Mouse (Mus musculus) left cerebral cortex, adult 6 months (tissue): ENCODE results near the gene Gpank1. TPM values are rescaled to one million over a fixed set of nuclear protein-coding genes. Genes with fewer than 3 reads are reported as not detected.

Experiments used
- long read RNA-seq, 2 experiments: library from polyadenylated mRNA; unstranded; transcript quantifications; one replicate each; pipeline ENCODE4 v2.0.0; 2019 to 2020
- polyA plus RNA-seq: library from polyadenylated mRNA; unstranded; fragments of <200 nt; fragmentation: Nextera tagmentation; gene quantifications from 2 replicates; pipeline ENCODE4 v1.2.3, GENCODE M21; 2021

The Gpank1 gene
- 21.2 and 22.7 TPM in 2 replicates for polyA plus RNA-seq
- long read RNA-seq, experiment 1, transcript Gpank1-202 (3 exons, 1,518 nt), result major isoform, 61 of 90 reads
- long read RNA-seq, experiment 1, partial matches to known transcripts, result 0 of 90 reads
- long read RNA-seq, experiment 1, other reads (novel, unspliced or antisense), result 26 of 90 reads
- long read RNA-seq, experiment 2, transcript Gpank1-202 (3 exons, 1,518 nt), result major isoform, 17 of 27 reads
- long read RNA-seq, experiment 2, partial matches to known transcripts, result 0 of 27 reads
- long read RNA-seq, experiment 2, other reads (novel, unspliced or antisense), result 8 of 27 reads

DNA sequence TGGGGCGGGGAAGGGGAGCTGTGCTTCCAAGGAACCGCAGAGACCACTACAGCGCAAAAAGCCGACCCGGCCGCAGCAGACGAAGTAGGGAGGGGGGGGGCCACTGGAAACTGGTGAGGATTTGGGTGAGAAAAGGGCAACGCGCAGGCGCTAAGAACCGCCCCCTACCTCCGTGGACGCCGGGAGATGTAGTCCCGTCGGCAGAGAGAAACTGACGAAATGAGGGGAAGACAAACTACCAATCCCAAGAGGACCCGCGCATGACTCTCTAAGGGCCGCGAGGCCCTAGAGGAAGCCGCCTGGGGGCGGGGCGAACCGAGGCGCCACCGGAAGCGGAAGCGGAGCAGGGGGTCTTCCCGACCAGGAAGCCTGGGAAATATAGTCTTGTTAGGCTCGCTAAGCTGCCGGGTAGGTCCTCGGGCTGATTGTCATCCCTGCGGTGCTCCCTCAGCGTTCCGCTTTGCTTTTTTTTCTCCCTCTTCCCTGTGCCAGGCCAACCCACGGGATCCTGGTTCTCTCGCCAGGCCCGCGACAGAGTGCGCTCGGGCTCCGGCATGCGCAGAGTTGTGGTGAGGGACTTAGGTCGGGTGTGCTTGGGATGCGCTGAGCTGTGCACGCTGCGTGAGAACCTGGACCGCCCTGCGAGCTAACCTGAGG is at the start of gene Gpank1:
Gpank1 (plus strand) TSS at position 313 of the 657 bp plus-strand sequence.

DNA sequence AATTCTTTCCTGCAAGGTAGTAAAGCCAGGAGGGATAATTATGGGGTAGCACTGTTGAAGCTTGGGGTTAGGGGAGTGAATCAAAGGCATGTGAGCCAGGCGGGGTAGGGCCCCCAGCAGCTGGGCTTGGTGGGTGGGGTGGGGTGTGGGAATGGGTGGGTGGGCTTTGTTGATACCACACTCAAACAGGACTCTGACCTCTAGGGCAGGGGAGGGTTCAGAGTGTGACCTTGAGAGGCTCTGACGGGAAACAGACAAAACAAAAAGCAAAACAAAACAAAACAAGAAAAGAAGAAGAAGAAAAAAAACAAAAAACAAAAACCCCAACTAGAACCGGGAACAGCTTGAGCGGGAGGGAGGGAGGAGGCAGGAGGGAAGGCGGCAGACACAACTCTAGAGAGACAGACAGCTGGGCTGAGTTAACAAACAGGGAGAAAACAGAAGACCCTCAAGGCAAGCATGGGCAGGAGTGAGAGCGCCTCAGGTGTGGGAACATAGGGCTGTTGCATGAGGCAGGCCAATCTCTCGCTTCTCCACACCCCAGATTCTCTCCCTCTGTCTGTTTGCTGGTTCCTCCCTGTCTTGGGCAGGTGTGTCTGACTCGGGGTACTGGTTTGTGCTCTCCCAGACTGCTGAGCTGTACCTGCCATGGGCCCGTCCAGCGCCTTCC is 44.6 kb upstream of the Gpank1 start, which contains the start of gene Ly6g6e:
Ly6g6e (plus strand) TSS at position 396 of the 670 bp plus-strand sequence.

DNA sequence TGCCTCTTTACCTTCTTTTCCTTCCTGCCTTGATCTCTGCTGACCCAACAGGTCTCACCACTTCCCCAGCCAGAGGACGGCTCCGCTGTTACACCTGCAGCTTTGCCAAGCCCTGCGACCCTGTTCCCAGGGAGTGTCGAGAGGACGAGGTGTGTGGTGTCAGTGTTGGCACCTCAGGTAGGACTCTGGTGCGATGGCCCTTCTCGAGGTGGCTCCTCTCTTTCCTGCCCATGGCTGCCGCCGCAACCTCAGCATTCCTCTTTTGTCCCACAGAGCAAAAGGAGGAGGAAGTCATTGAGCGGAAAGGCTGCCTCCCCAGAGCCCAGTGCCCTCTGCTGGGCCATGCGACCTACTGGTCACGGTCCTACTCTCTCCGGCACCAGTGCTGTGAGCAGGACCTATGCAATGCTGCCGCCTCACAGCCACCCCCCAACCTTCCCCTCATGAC is 43.4 kb upstream of the Gpank1 start, which contains the start of gene Ly6g6d:
Ly6g6d (minus strand) TSS at position 280 of the 448 bp plus-strand sequence.

GRCm38 (mm10) chr17:35085208-35085865 is 35.9 kb upstream of the Gpank1 start, which contains the start of gene Ly6g6f:
Gene Ly6g6f (minus strand): TSS chr17:35085610.

DNA sequence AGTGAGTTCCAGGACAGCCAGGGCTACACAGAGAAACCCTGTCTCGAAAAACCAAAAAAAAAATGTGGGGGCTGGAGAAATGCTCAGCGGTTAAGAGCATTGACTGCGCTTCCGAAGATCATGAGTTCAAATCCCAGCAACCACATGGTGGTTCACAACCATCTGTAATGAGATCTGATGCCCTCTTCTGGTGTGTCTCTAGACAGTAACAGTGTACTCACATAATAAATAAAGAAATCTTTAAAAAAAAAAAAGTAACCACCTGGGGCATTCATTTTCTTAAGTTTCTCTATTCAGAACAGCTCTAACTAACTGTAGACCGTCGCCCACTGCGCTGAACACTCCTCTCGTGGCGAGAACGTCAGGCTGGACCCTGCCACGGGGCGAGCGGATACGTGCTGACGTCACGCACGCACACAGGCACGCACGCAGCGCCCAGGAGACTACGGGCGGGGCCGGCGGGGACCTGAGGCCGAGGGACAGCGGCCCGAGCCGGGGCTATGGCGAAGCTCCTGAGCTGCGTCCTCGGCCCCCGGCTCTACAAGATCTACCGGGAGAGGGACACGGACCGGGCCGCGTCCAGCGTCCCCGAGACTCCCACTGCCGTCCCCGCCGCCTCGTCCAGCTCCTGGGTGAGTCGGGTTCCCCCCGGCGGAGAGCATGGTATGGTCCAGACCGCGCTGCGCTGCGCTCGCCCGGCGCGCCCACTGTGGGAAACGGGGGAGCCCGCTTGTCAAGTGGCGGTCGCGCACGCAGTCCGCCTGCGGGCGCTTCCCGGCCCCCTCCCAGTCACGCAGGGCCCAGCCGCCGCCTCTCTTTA is 32.2 kb upstream of the Gpank1 start, which contains the start of gene Abhd16a:
Abhd16a (plus strand) TSS at position 439 of the 820 bp plus-strand sequence.

DNA sequence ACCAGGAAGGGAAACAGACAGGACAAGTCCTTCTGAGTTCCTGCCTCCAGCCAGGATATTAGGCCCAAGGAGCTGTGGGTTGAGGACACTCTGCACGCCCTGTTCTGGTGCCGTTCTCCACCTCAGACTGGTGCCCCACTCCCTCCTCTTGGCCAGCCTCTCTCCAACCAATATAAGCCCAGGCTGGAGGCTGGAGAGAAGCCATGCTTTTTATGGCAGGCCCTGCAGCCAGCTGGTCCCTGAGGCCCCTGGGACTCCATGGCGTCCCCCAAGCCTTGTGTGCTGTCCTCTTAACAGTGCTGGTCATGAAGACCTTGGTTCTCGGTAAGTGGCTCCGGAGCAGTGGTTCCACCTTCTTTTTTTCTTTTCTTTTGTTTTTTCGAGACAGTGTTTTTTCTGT is 13.2 kb upstream of the Gpank1 start, which contains the start of gene Ly6g5c:
Ly6g5c (plus strand) TSS at position 183 of the 400 bp plus-strand sequence.

GRCm38 (mm10) chr17:35115046-35116019 is 5.9 kb upstream of the Gpank1 start, which contains the start of gene Ly6g5b:
Gene Ly6g5b (minus strand): TSS chr17:35115428.

DNA sequence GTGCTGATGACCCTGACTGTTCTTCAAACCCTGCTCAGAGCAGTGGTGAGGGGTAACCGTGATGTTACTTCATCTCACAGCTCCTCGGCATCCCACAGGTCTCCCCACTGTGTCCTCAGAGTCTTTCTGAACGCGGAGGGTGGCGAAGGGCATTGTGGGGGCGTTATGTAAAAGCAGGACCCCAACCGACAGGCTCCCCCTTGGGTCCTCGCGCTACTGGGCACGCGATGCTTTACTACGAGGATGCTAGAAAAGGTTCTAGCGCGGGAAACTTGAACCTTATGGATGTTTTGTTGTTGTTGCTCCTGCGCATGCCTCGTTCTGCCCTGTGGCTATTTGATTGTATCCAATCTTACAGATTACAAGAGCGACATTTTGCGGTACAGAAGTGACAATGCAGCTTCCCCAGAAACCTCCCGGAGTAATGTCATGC is 632 bp downstream of the Gpank1 start, which contains the start of gene Csnk2b:
Csnk2b (minus strand) TSS at position 183 of the 433 bp plus-strand sequence.

GRCm38 (mm10) chr17:35126206-35126611 is 5.0 kb downstream of the Gpank1 start, which contains the start of gene D17H6S53E:
Gene D17H6S53E (plus strand): TSS chr17:35126373.

GRCm38 (mm10) chr17:35131500-35132173 is 10.4 kb downstream of the Gpank1 start, which contains the start of gene Apom:
Gene Apom (minus strand): TSS chr17:35132050.

DNA sequence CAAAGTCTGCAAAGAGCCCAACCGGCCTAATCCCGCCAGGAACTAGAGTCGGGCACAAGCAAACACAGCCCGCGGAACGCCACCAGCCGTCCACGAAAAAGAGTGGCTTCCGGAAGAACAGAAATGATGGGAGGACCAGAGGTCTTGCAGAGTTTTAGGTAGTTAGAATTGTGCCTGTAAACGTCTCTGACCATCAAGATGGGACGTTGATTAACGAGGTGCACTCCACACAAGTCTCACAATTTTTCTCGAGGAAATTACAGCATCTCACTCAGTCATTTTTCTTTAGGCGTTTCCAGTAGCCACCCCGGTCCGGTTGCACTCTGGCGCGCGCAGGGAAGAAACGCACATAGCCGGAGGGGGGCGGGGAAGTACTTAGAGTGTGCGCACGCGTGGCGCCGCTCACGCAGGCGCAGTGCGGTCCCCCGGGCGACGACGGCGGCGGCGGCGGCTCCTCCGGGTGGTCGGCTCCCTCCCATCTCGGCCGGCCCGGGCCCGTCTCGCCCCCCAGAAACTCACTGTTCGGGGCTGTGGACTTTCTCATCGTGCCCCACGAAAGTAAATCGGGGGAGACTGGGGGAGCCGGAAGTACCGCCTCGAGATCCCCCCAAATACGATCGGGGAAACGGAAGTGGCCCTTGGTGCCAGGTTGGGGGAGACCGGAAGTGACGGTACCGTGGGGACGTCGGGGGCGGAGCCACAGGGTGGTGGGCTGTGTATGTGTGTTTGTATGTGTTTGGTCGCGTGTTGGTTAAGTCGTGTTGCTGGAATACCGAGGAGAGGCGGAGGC is 13.7 kb downstream of the Gpank1 start, which contains the start of gene Bag6:
Bag6 (plus strand) TSS at position 378 of the 790 bp plus-strand sequence.

DNA sequence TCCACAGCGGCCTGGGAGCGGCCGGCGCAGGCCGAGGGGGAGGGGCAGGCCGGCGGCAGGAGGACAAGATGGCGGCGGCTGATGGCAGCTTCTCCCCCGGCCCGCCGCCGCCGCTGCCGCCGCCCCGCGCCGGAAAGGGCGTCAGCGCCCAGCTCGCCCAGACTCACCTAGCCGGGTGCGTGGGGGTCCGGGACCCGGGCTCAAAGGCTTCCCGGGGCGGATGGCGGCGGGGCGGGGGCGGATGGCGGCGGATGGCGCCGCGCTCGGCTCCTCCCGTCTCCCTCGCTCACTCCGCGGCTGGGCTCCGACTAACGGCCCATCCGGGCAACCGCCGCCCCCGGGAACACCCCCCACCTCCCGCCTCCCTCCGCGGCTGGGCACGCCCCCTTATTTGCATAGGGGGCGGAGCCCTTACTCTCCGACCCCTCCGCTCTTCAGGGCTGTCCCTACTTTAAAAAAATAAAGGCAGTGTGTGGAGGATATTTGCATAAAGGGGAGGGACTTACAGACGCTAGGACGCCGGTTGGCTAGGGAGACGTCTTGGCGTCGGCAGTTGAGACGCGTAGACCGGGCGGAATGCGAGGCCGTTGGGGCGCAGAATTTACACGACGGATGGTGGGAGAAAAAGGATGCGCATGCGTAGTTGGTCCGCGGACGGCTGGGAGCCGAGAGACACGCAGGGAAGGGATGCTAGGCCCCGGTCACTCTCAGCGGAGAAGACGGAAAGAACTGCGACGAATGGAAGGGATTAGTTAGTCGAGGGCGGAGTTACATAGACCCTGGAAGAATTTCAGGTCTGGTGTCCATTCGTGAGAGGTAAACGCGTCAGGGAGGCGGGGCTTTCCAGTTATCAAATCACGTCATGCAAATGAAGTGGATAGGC is 43.6 kb downstream of the Gpank1 start, which contains the start of gene Prrc2a:
Prrc2a (minus strand) TSS at position 330 of the 883 bp plus-strand sequence.

Other genes starting within 250 kb of the Gpank1 start
- gene Zbtb12, start 242.0 kb upstream of the Gpank1 start, polyA plus RNA-seq, result 0.17 and 0.25 TPM in 2 replicates
- not detected in 2 replicates for gene Gm20547, start 239.4 kb upstream of the Gpank1 start, polyA plus RNA-seq
- gene C2, start 223.2 kb upstream of the Gpank1 start, polyA plus RNA-seq, result 2.7 and 3.3 TPM in 2 replicates
- gene Ehmt2, start 223.0 kb upstream of the Gpank1 start, polyA plus RNA-seq, result 20.4 and 20.9 TPM in 2 replicates
- 0.48 TPM in 2 replicates for gene Slc44a4, start 207.0 kb upstream of the Gpank1 start, polyA plus RNA-seq
- 30.2 and 37.0 TPM in 2 replicates for gene Neu1, start 190.2 kb upstream of the Gpank1 start, polyA plus RNA-seq
- 0.48 and 1.1 TPM in 2 replicates for gene Hspa1b, start 162.2 kb upstream of the Gpank1 start, polyA plus RNA-seq
- not detected in 2 replicates for gene Gm20481, start 151.5 kb upstream of the Gpank1 start, polyA plus RNA-seq
- gene Hspa1a, start 149.3 kb upstream of the Gpank1 start, polyA plus RNA-seq, result 5.3 and 7.0 TPM in 2 replicates
- gene Hspa1l, start 148.8 kb upstream of the Gpank1 start, polyA plus RNA-seq, result 0.90 and 1.5 TPM in 2 replicates
- 33.6 and 33.9 TPM in 2 replicates for gene Lsm2, start 139.6 kb upstream of the Gpank1 start, polyA plus RNA-seq
- 15.7 and 17.2 TPM in 2 replicates for gene Vars, start 120.5 kb upstream of the Gpank1 start, polyA plus RNA-seq
- 0.13 and 0.25 TPM in 2 replicates for gene Vwa7, start 104.9 kb upstream of the Gpank1 start, polyA plus RNA-seq
- 0.89 and 0.92 TPM in 2 replicates for gene Sapcd1, start 93.4 kb upstream of the Gpank1 start, polyA plus RNA-seq
- gene Msh5, start 74.7 kb upstream of the Gpank1 start, polyA plus RNA-seq, result 0.37 and 0.45 TPM in 2 replicates
- 22.7 and 26.4 TPM in 2 replicates for gene Clic1, start 71.5 kb upstream of the Gpank1 start, polyA plus RNA-seq
- 20.0 and 22.8 TPM in 2 replicates for gene Ddah2, start 62.4 kb upstream of the Gpank1 start, polyA plus RNA-seq
- gene Ly6g6c, start 56.1 kb upstream of the Gpank1 start, polyA plus RNA-seq, result not detected in 2 replicates
- gene Mpig6b, start 55.3 kb upstream of the Gpank1 start, polyA plus RNA-seq, result not detected in 2 replicates
- gene Ly6g6e, start 44.6 kb upstream of the Gpank1 start, polyA plus RNA-seq, result 2.4 and 3.7 TPM in 2 replicates
- 1.6 and 2.3 TPM in 2 replicates for gene Ly6g6d, start 43.4 kb upstream of the Gpank1 start, polyA plus RNA-seq
- 1.6 and 2.2 TPM in 2 replicates for gene Ly6g6f, start 35.8 kb upstream of the Gpank1 start, polyA plus RNA-seq
- gene Abhd16a, start 32.2 kb upstream of the Gpank1 start, polyA plus RNA-seq, result 102 and 121 TPM in 2 replicates
- gene Ly6g5c, start 13.2 kb upstream of the Gpank1 start, polyA plus RNA-seq, result not detected in 2 replicates
- not detected in 2 replicates for gene Ly6g5b, start 6.0 kb upstream of the Gpank1 start, polyA plus RNA-seq
- 240 and 277 TPM in 2 replicates for gene Csnk2b, start 598 bp downstream of the Gpank1 start, polyA plus RNA-seq
- 32.3 and 43.2 TPM in 2 replicates for gene D17H6S53E, start 4.9 kb downstream of the Gpank1 start, polyA plus RNA-seq
- gene Apom, start 10.6 kb downstream of the Gpank1 start, polyA plus RNA-seq, result not detected in 2 replicates
- gene Bag6, start 13.7 kb downstream of the Gpank1 start, polyA plus RNA-seq, result 59.0 and 84.6 TPM in 2 replicates
- 14.9 and 37.9 TPM in 2 replicates for gene Prrc2a, start 43.4 kb downstream of the Gpank1 start, polyA plus RNA-seq
- 32.2 and 36.1 TPM in 2 replicates for gene Aif1, start 54.6 kb downstream of the Gpank1 start, polyA plus RNA-seq
- gene Lst1, start 67.0 kb downstream of the Gpank1 start, polyA plus RNA-seq, result 26.1 and 36.8 TPM in 2 replicates
- 0.48 and 0.93 TPM in 2 replicates for gene Ltb, start 73.0 kb downstream of the Gpank1 start, polyA plus RNA-seq
- not detected in 2 replicates for gene Tnf, start 80.6 kb downstream of the Gpank1 start, polyA plus RNA-seq
- 0.15 TPM in 1 of 2 replicates, not detected in the other for gene Lta, start 83.9 kb downstream of the Gpank1 start, polyA plus RNA-seq
- not detected in 2 replicates for gene Gm16181, start 99.4 kb downstream of the Gpank1 start, polyA plus RNA-seq
- gene Atp6v1g2, start 112.2 kb downstream of the Gpank1 start, polyA plus RNA-seq, result 636 and 753 TPM in 2 replicates
- 8.9 and 9.3 TPM in 2 replicates for gene Nfkbil1, start 114.3 kb downstream of the Gpank1 start, polyA plus RNA-seq
- gene Ddx39b, start 120.3 kb downstream of the Gpank1 start, polyA plus RNA-seq, result 165 and 169 TPM in 2 replicates
- 62.8 and 80.2 TPM in 2 replicates for gene H2-D1, start 141.3 kb downstream of the Gpank1 start, polyA plus RNA-seq
- 0.44 and 0.75 TPM in 2 replicates for gene H2-Q1, start 198.9 kb downstream of the Gpank1 start, polyA plus RNA-seq
- gene H2-Q2, start 220.8 kb downstream of the Gpank1 start, polyA plus RNA-seq, result 0.49 and 0.67 TPM in 2 replicates